Mouse (Mus musculus) liver, embryonic 14.5 days (tissue): ENCODE measurements around the gene Wipf1.

Experiments used
- CTCF ChIP-seq: IDR thresholded peaks from 2 replicates; pipeline ENCODE4 v1.5.1; 2016; ENCODE audit warnings: antibody characterized with exemption, low read depth, control low read depth
- EP300 ChIP-seq: IDR thresholded peaks from 2 replicates; pipeline ENCODE4 v1.6.1; 2016; ENCODE audit warnings: antibody characterized with exemption, low read depth

- TF ChIP-seq CTCF, result no peak
- no peak for TF ChIP-seq EP300
These were observed 33.8 kb downstream of the Wipf1 start for GRCm38 (mm10) chr2:73495617-73496328.
